Mouse (Mus musculus): ENCODE data around the gene Atp6v0a4.

Atp6v0a4 gene

DNA sequence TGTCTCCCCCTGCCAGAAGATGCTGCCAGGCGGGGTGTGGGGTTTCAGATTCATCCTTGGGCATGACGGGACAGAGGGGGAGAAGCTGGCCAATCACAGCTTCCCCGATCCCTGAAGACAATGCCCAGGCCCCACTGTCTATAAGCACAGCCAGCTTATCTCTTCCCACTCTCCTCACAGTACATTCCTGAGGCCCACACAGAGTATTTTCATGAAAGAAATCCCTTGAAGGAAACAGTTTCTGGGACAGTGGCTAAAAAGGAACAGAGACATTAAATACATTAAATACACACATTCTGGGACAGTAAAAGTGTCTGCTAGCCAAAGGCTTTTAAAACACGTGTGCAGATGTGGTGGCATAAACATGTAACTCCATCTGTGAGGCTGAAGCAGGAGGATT lies 44.0 kb downstream of the Atp6v0a4 start:
- DNase-seq (ENCODE audit: low spot score in 2 of 2) = no peak

DNA sequence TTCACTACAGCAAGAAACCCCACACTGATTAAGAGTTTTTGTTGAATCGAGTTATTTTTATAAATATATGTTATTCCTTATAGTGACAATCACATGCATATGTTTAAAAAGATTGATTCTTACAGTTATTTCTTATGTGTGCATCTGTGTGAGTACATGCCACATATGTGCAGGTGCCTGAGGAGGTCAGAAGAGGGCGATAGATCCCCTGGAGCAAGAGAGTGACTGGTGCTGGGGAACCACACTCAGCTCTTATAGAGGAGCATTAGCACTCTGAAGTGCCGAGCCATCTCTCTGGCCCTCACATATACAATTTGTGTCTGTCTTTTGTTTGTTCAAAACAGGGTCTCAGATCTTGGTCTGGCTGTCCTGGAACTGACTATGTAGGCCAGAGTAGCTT lies 50.8 kb downstream of the Atp6v0a4 start:
- DNase-seq (ENCODE audit: low spot score in 2 of 2) = no peak

DNA sequence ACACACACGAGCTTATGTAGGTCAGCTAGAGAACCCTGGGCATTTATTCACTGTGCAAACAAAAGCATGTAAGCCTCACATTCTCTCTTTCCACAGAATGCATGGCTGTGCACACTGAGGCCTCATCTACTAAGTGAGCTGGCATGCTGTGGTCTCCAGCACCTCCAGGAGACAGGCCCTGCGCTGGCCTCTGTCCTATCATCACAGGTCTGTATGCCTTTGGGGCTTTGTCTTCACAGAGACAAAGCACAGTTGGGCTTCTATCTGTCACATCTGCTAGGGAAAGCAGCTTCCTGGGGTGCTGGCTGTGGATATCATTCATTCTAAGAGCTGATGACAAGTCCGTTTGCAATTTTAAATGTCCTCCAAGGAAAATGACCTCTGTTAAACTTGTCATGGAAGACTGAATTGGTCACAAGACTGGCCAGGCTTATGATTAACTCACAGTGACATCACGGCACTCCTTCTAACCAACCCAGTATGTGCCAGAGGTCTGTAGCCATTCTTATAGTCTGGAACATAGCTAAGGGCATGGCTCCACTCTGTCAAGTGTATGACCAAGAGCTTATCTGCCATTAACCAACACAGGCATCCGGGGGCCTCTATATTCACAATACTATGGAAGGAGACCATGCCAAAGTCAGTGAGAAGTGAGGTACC lies 52.1 kb downstream of the Atp6v0a4 start:
- no peak for DNase-seq (ENCODE audit: low spot score in 2 of 2)

DNA sequence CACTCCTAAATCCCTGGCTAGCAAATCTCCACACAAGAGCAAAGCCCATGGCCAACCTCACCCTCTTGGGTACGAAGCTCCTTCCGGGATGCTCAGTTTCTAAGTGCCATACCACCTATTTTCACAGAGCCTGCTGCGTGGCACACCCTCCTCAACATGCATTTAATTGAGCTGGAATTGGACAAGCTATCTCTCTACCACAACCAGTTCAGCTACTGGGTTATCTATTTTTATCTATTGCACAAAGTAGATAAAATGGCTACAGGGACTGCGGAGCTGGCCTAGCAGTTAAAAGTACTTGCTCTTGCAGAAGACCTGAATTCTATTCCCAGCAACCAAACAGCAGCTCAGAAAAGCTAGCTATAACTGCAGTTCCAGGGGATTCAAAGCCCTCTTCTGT lies 53.1 kb downstream of the Atp6v0a4 start:
- DNase-seq (ENCODE audit: low spot score in 2 of 2) = no peak

DNA sequence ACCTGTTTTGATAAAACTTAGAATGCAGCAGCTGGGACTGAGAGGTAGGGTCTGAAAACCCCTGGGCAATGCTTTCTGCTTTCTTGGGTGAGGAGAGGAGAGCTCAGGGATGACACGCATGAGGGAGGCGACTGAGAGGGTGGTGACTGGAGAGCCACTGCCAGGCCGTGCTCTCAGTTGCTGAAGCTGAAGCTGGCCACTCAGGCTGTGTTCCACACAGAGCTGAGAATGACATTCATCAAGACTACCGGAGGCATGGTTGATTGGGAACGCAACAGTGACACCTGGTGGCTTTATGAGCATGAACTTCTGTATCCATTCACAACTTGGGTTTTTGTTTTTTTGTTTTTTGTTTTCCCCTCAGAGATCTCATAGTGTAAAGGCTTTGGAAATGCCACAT lies 58.2 kb downstream of the Atp6v0a4 start:
- peak; percentile 32 to 71 for DNase-seq (ENCODE audit: low spot score in 2 of 2)

DNA sequence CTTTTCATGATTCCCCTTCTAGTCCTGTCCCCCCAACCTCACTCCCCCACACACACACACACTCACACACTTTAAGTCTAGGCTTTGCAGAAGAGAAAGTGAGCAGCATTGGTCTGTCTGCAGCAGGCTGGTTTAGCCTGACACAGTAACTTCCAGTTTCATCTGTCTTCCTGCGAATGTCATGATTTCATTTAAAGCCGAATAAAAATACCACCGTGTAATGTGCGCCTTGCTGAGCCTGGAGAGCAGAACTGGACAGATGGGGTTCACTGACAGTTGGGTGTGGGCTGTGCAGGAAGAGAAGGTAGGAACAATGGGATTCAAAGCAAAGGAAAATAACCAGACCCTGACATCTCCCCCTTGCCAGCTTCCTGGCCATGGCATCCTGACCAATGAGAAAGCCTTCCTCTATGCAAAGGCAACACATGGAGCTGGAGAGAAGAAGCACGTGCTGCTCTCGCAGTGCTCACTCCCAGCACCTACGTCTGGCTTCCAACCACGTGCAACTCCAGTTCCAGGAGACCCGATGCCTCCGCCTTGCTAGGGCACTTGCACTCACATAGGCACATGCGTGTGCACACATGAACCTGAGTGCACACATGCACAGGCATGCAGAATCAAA lies 58.8 kb downstream of the Atp6v0a4 start:
- peak; percentile 23 to 62 for DNase-seq (ENCODE audit: low spot score in 2 of 2)

DNA sequence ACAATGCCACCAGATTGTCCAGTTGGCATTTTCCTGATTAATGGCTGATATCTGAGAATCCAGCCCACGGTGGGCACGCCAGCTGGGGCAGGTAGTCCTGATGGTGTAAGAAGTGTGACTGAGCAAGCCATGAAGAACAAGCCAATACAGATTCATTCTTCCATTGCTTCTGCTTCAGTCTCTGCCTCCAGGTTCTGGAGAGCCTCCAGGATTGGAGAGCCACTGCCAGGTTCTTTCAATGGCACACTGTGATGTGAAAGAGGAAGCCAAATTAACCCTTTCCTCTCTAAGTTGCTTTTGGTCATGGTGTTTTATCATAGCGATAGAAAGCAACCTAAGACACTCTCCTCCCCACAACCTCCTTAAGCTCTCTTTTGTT lies 59.3 kb downstream of the Atp6v0a4 start:
- peak; percentile 22 to 78 for DNase-seq (ENCODE audit: low spot score in 2 of 2)

DNA sequence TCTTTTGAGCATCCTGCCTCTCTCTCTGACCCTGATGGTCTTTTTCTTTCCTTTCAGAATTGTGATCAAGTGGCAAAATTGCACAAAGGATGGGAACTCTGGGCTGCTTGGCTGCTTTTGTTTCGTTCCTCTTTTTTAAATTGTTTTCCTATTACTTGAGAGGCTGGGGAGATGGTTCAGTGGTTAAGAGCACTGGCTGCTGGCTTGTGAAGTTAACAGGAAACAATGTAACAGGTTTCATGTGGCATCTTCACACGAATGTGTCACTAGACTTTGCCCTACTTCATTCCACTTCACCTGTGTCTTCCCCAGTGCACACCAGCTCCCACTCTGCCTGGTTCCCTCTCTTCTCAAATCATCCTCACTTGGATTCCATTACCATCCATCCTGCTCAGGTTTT lies 59.8 kb downstream of the Atp6v0a4 start:
- DNase-seq (ENCODE audit: low spot score in 2 of 2) = no peak

DNA sequence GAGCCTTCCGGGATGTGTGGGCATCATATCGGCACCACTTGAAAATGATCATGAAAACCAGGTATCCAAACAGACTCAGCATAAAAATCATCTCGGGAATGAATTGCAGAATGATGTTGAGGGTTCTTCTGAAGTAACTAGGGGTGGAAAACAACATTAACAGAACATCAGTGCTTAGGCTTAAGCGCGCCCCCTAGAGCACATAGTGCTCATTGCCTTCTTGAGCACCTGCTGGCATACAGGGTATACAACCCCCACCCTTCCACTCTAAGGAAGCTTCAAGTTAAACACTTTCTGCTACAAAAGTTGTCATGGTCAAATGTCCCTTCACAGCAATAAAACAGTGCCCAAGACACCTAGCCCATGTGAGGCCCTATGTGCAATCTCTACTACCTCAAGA lies 65.6 kb downstream of the Atp6v0a4 start:
- no peak for DNase-seq (ENCODE audit: low spot score in 2 of 2)

DNA sequence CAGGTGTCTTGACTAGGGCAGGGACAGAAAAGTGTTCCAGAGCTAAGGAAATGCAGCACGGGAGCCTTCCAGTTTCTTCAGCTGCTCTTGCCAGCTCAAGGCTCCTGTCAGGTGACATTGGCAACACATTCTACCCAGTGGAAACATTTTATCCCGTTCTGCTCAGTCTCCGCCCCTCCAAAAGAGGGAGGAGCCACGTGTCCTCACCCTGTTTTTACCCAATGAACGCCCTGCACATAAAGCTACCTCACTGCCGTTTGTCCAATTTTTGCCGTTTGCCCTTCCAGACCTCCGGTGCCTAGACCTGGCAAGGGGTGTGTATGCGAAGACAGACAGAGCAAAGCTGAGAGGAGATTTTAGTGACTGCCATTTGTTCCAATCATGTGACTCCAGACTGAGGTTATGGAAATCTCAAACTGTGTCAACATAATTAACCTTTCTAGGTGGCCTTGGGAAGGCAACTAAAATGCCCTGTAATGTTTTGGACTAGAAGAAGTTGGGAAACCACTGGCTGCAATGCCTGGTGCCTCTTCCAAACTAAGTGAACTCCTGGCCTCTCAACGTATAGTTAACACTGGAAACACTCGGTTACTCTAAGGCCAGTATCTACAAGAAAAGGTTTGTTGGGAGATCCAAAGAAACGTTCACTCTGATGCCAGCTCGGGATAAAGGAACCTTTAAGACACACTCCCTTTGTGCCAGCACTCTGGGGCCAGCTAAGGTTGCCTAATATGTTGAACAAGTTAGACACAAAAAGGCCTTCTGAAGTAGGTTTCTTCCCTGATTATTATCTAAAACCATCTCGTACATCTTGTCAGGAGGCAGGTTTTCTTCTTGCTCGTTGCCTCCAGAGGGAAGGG lies 68.7 kb downstream of the Atp6v0a4 start:
- DNase-seq (ENCODE audit: low spot score in 2 of 2) = no peak

DNA sequence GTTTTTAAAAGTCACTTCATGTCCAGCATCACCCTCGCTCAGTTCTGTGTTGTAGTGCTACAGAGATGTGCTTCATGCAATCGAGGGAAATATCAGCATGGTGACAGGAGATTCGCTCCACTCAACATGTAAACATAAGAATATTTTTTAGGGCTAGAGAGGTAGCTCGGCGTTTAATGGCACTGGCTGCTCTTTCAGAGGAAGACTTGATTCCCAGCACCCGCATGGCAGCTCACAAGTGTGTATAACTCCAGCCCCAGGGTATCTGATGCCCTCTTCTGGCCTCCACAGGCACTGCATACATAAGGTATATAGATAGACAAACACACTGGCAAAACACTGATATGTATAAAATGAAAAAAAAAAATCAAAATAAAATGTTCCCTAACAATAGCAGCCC lies 74.8 kb downstream of the Atp6v0a4 start:
- no peak for DNase-seq (ENCODE audit: low spot score in 2 of 2)

DNA sequence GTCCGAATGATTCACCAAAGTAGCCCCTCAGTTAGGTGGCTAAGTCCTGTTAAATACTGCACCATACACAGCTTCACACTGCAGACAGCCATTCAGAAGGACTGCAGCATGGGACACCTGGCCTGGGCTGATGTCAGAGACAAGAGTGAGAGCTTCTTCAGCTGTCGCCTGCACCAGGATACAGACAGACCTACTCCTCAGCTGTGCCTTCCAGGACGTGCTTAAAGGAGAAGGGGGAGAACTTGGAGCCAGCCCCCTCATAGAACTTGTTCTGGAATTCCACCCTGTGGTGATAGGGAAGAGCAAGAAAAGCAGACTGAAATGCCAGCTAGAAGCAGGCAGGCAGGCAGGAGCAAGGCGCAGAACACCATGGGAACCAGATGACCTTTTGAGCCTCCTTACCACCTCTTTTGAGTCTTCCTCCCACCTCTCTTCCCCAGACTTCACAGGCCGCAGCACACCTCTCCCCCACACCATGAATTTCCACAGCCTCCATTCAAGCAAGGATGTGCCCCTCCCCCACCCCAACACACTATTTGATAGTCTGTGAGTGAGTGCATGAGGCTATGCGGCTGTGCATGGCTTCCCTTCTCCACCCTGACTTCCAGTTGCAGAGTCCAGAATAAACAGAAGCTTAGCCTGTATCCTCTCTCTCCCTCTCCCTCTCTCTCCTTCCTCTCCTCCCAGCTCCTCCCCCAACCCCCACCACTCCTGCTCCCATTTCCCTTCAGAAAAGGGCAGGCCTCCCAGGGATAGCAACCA lies 75.4 kb downstream of the Atp6v0a4 start:
- no peak for DNase-seq (ENCODE audit: low spot score in 2 of 2)

DNA sequence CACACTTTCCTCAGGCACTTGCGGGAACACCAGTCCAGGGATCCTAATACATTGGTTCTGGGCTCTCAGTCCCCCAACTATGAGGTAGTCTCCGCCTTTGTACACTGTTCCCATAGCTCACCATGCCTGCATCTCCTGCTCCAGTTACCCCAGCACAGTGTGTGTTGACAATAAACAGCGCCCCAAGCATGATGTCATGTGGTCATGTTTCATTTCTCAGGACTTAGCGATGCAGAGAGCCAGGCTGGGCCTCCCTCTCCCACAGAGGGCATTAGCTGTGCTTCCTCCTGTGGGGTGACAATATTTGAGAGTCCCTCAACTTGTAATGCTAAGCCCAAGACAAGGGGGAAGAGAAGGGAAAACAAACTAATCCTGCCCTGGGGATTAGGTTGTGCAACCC lies 76.4 kb downstream of the Atp6v0a4 start:
- DNase-seq (ENCODE audit: low spot score in 2 of 2) = no peak

DNA sequence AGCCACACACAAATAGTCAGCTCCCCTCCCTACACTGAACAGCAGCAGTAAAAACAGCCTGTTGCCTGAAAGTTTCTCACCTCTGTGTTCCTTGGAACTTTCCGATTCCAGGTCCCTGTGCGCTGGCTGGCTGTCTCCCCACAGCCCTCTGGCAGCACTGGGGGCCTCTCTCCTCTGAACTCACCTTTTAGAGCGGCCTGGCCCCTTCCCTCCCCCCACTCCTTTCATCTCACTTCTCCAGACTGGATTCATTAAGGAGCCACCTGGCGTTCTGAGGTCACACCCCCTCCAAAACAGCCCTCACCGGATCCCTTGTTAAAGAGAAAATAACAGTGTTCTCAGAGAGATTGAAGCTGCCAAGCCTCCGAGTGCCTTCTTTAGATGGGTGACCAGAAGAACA lies 77.5 kb downstream of the Atp6v0a4 start, which contains the start of gene Svopl:
Svopl (minus strand) TSS at position 159 of the 400 bp plus-strand sequence.
- DNase-seq (ENCODE audit: low spot score in 2 of 2) = no peak

DNA sequence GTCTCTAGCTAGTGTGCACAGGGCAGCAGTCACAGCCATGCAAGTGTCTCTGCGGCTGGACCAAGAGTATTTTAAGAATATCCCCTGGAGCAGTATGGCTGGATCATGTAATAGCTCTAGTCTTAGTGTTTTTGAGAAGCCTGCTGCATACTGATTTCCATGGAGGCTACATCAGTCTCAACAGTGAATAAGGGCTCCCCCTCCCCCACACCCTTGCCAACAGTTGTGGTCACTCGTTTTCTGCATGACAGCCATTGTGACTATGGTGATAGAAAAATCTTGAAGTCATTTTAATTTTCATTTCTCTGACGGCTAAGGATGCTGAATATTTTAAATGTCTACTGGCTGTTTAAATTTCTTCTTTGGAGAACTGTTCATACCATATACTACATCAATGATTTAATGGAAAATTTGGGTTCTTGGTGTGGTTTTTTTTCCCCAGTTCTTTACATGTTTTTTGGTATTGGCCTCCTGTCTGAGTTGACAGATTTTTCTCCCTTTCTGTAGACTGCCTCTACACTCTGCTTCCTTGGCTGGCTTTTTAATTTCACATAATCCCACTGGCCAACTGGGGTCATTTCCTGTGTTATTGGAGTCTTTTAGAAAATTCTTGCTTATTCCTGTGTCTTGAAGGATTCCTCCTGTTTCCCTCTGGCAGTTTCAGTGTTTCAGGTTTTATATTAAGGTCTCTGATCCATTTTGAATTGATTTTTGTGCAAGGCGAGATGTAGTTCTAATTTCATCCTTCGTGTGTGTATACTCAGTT lies 91.4 kb downstream of the Atp6v0a4 start:
- DNase-seq (ENCODE audit: low spot score in 2 of 2) = no peak

DNA sequence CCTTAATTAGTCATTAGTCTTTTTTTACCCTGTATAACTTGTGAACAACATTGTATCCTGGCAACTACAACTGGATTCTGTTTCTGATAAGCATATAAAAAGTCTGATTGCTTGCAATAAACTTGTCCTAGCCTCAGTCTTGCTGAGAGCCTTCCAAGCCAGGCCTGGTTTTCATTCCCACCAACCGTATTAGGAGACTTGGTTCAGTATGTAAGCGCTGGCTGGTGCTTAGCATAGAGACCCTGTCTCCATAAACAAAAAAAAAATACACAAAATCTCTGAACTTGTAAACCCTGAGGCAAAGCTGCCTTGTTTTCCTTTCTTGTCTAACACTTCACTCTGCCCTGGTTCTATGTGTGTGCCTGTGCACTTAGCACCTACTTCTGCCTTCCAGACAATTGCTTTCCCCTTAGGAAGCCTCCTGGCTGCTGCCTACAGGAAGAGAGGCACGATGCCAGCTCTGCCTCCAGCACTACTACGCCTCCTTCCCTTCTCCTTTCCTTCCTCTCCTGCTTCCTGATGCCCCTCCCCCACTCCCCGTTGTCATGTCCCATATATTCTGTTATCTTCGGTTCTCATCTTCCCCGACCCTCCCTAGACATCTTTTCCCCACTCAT lies 92.4 kb downstream of the Atp6v0a4 start:
- DNase-seq (ENCODE audit: low spot score in 2 of 2) = no peak

DNA sequence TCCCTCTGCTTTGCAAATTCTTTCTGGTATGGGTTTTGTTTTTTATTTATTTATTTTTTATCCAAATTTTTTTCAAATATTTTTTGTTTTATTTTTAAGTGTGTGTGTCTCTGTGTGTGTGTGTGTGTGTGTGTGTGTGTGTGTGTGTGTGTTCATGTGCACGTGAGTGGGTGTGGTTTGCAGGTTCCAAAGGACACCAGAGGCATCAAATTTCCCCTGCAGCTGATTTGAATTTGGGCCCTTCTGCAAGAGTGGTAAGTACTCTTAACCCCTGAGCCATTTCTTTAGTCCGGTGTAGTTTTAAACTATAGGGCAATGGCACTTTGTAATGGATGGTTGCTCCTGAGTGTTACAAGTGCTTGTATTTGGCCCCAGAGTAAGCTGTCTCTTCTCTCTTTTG lies 96.2 kb downstream of the Atp6v0a4 start:
- no peak for DNase-seq (ENCODE audit: low spot score in 2 of 2)

DNA sequence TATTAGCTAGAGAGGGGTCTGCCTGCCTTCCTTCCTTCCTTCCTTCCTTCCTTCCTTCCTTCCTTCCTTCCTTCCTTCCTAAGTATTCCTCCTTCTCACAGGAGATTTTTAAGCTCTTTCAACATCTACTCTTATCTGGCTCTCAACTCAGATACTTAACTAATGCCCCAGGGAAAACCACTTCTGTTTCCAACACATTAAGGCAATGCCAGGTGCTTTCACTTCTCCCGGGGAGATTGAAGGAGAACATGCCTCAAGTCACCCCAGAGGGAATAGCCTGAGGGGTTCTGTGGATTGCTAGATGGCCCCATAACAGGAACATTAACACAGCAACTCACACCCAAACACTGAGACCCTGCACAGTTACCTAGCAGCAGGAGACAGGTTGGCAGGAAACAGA lies 96.6 kb downstream of the Atp6v0a4 start:
- DNase-seq (ENCODE audit: low spot score in 2 of 2) = no peak

DNA sequence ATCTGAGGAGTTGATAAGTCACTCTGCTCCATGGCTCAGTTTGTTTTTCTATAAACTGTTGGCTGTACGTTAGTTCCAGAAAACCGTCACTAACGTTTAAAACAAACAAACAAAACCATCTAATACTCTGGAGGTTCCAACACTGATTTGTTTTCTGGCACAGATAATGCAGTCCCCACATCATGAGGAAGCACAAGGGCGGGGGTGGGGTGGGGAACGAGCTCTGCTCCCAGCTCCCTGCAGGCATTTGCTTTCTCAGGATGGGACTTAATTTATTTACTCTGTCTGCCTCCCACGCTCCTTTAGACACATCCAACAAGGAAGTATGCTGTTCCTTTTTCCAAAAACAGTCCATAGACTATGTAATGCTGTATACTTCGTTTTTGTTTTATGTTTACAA lies 101.1 kb downstream of the Atp6v0a4 start:
- no peak for DNase-seq (ENCODE audit: low spot score in 2 of 2)

DNA sequence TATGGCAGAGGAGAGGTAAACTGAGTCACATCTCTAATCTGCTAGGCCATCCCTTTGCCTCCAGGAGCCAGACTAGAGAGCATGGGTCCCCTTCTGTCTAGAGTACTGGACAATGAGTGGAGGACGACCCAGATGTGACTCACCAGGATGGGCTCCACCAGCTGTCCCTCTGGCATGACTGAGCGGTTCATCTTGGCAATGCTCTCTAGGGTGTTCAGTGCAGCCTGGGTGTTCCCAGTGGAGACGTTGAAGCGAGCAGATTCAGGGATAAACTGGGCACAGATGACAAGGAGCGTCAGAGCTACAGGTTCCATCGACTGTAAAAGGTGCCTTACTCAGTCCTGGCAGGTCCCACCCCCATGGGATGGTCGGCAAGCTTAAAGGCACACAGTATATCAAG lies 103.0 kb downstream of the Atp6v0a4 start:
- DNase-seq (ENCODE audit: low spot score in 2 of 2) = no peak

DNA sequence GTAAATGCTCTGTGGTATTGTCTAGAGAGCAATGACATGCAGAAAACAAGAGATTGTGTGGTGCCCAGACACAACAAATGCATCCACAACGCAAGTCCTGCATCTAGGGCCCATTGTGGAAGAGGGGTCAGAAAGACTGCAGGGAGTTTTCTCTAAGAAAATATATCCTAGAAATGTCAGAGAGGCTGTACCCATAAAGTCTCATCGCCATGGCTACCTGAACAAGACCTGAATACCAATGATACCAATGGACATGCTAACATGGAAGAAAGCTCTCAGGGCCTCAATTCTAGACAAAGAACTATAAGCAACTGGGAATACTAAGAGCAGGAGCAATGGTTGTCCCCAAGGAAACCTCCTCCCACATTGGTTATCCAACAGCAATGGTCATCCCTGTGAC lies 111.6 kb downstream of the Atp6v0a4 start:
- no peak for DNase-seq (ENCODE audit: low spot score in 2 of 2)
